Mouse (Mus musculus) adrenal gland, postnatal 25 days (tissue): ENCODE data around the gene Pcp4l1. TPM values are rescaled to one million over a fixed set of nuclear protein-coding genes. Genes with fewer than 3 reads are reported as not detected.
"Not testable (repeated sequence)": the region's sequence is repeated elsewhere in the genome, so short reads cannot be mapped to it uniquely, and the experiment has no call there.

Source experiments
- DNase-seq: peaks from one replicate; pipeline ENCODE4 v3.0.0; 2021; ENCODE audit warnings: mixed read lengths
- long read RNA-seq: library from polyadenylated mRNA; stranded (forward); transcript quantifications from one replicate; pipeline ENCODE4 v2.0.0, GENCODE M21; 2021
- total RNA-seq: library from RNA; stranded (reverse); gene quantifications from 2 replicates; pipeline ENCODE4 v1.2.3, GENCODE M21; 2021

Pcp4l1 gene
- 36.1 and 37.7 TPM in 2 replicates for total RNA-seq
- long read RNA-seq, transcript Pcp4l1-201 (3 exons, 1,577 nt): major isoform, 19 of 24 reads
- long read RNA-seq, partial matches to known transcripts: 5 of 24 reads
- long read RNA-seq, other reads (novel, unspliced or antisense): 0 of 24 reads

DNA sequence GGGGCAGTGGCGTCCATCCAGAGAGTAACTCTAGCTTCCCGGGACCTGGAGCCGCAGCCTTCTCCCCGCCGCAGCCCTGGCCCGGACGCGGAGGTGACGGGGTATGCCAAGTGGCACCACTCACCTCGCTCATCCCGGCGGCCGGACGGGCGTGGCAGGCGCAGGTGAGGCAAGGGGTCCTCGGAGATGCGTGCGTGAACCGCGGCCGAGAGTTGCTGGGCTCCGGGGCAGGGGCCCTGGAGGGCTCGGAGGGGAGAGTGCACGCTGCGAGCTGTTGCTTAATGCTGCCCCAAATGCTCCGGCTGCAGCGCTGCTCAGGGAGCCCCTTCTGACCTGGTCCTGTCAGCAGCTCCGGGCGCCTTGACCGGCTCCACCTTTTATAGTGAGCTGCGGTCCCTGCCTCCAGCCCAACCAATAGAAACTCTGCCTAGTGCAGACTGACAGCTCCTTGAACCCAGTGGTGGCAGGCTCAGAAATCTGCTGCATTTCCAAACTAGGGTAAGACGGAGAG, at the start of gene Pcp4l1:
TSS of gene Pcp4l1 (minus strand) at position 382 of the 511 bp plus-strand sequence.
- DNase-seq: peak; percentile 68

DNA sequence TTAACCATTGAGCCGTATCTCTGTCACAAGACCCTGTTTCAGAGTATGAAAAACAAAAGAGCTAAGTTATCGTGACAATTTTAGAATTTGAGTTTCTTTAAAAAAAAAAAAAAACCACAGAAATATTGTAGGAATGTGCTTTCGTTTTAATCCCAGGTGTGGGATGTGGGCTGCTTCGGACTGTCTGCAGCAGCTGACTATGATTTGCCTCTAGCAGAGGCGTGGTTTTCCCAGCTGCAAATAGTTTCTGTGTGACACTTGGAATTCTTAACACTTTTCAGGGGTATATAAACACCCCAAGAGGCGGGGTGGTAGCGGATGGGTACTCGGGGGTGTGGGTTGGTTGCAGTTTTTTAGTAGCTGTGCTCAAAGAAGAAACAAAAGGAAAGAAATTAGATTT, 49.3 kb upstream of the Pcp4l1 start:
- no peak for DNase-seq

DNA sequence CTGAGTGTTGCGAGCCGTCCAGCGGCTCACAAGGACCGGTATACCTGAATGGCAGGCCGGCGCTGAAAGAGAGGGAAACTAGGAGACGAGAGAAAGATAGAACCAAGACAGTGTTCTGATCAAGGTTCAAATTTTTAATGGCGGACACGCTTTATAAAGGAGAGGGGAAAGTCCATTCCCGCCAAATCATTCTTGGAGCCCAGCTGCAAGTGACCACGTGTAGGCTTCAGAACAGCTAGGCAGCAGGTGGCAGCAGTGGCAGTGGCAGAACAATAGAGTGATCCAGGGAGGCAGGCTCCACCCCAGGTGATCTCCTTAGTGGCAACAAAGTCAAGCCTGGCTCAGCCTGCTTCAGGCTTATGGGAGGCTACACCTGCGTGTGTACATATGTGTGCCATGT, 45.9 kb upstream of the Pcp4l1 start:
- not testable (repeated sequence) for DNase-seq

GRCm38 (mm10) chr1:171240911-171241310, 44.8 kb upstream of the Pcp4l1 start:
- DNase-seq: no peak

DNA sequence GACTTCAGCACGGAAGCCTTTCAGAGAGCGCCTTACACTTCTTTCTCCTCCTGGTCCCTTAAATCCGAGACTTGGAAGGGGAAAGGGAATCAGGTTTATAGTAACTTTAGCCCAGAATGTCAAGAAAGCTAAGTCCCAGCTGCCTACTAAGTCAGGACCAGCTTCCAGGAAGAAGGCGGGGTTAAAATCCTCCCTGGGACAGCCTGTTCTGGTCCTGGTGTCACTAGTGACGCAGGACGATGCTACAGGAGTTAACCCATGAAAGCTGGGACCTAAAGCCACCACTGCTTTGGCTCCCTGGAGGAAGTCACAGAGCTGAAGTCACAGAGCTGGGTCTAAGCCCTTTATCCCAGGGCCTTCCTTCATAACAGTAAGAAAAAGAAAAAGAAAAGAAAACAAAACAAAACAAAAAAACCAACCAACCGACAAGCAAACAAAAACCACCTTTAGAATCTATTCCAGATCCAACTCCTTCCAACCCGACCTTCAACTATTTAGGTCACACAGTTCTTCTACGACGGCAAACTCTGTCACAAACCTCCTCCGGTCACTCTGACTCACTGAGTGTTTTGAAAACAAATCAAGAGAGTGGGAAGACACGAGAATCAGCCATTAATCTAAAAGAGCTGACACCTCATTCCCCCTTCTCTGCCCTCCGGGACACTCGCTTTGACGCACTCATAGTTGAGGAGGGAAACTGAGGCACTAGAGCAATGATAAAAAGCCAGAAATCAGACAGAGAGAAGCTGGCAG, 44.1 kb upstream of the Pcp4l1 start:
- DNase-seq: no peak

GRCm38 (mm10) chr1:171238463-171238862, 42.4 kb upstream of the Pcp4l1 start:
- peak; percentile 71 for DNase-seq

DNA sequence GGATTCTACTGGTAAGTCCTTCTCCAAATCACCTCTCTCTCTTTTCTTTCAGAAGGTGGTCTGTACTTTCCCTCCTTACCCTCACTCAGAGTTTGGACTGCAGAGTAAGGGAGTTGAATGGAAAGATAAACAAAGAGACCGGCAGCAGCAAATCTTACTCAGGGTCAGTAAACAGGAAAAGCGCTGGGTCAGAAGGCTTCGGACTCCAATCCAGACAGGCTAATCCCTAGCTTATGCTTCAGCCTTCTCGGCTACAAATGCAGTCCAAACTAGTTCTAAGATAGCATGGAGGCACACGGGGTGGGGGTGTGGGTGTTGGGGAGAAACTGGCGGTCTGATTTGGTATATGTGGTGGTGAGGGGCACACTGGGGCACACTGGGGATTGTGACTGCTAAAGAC, 41.4 kb upstream of the Pcp4l1 start:
- no peak for DNase-seq

DNA sequence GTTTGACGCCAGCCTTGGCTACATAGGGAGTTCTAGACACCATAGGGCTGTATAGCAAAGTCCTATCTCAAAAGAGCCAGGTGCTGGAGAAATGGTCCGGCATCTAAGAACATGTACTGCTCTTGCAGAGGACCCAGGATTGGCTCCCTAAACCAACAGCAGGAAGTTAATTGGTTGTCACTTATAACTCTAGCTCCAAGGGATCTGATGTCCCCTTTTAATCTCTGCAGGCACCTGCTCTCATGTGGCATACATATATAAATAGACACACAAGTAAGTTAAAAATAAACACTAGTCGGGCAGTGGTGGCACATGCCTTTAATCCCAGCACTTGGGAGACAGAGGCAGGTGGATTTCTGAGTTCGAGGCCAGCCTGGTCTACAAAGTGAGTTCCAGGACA, 39.7 kb upstream of the Pcp4l1 start:
- DNase-seq: no peak

DNA sequence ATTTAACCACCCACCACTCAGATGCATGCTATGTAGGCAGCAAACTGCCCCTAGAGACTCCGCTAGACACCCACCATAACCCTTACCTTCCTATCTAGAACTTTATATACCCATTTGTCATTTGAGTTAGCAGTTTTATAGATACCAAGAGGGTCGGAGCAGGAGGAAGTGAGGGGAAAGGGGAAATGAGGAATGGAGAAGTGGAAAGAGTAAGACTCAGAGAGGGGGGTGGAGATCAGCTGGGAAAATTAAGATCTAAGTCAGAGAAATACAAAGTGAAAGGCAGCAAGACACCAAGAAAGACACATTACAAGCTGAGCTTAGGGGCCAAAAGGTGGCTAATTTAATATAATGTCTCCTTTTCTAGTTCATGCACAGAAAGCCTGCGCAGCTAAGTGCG, 38.5 kb upstream of the Pcp4l1 start:
- no peak for DNase-seq

- DNase-seq: no peak
These were observed 38.1 kb upstream of the Pcp4l1 start, which contains the start of gene Fcer1g for GRCm38 (mm10) chr1:171234126-171234525. Fcer1g (minus strand) TSS chr1:171234365.

DNA sequence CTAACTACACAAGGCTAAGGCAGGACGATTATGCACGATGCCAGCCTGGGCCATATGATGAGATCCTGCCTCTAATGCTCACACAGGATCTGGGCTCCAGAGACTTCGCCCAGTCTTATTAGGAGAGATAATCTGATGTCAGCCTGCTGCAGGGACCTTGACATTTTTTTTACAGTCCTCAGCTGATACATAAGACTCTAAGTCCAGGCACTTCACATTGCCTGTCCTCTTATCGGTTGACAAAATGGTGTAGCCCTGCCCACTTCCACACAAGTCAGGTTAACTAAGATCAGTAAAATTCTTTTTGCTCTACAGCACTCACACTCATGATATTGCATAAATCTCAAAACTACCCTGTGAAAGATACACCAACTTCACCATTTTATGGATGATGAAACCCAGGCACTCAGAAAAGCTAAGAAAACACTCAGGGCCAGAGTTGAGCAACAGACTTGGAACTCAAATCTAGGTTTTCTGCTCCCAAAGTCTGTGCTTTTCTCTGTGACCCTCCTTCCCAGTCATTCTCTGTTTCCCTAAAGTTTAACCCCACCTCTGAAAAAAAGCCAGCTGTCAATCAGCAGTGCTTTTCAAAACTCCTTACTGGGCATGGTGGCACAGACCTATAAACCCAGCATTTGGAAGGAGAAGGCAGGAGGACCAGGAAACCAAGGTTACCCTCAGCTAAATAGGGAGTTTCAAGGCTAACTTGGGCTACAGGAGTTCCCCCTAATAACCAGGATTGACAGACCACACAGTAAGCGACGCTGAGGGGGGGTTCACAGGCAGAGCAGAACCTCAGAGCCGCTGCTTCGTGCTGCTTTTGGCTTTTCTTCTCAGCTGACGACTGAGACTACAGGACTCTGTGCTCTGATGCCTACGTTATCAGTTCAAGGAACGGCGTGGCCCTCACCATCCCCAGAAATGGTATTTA, 37.0 kb upstream of the Pcp4l1 start:
- DNase-seq: no peak

- no peak for DNase-seq
These were observed 36.3 kb upstream of the Pcp4l1 start for GRCm38 (mm10) chr1:171232348-171232747.

DNA sequence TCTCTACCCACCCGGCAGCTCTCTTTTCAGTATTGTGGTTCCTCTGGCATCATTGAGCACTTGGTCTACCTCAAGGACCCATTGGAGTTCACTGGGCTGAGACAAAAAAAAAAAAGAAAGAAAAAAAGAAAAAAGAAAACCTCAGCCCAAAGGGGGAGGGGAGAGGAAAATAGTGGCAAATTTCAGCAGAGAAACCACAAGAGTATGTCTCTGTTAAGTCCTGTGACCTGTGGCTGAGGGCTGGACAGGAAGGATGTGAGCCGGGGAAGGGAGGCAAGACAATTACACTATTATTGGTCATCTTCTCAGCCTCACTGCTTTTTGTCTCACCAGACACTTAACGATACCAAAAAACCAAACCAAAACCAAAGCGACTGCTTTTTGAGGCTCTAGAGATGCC, 35.8 kb upstream of the Pcp4l1 start:
- no peak for DNase-seq

DNA sequence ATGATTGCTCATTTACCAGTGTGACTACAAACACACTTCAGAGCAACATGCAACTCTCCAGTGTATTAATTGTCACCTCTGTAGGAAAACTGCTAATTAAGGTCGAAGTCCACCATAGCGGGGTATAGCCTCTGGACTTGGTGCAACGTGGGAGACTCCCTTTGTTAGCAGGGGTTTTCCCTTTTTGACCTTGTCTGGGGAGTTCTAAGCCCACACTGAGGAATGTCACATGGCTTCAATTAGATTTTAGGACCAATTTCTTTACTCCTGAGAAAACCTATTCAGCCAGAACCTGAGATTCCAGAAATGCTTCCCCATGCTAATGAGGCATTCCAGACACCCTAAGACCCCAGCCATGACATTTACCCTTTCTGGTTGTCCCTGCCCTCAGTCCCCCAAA, 34.1 kb upstream of the Pcp4l1 start:
- DNase-seq: no peak

DNA sequence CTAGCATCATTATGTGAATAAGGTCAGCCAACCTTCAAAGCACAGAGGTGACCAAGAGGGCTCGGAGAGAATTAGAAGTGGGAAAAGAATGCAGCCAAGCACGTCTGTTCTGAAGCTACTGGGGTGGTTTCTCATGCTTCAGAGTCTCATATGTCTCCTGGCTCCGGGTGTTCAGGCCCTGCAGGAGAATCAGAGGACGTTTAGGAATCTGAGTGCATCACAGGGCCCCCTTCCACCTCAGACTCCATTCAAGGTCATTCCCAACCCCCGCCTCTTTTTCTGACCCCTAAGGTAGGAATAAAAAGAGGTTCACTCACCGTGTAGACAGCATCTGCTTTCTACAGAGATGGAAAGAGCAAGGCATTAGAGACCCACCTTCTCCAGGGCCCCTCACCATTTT, 33.7 kb upstream of the Pcp4l1 start:
- no peak for DNase-seq

DNA sequence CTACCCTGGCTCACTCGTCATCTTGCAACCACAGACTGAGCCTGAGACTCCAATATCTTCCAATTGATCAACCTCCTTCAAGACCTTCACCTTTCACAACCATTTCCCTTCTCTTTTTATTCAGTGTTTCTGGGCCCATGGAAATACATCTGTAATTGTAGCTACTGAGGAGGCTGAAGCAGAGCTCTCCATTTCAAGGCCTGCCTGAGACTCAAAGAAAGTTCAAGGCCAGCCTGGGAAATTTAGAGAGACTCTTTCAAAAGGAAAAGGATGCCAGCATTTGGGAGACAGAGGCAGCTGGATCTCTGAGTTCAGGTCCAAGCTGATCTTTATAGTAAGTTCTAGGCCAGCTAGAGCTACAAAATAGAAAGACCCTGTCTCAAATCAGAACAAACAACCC, 31.8 kb upstream of the Pcp4l1 start:
- no peak for DNase-seq

DNA sequence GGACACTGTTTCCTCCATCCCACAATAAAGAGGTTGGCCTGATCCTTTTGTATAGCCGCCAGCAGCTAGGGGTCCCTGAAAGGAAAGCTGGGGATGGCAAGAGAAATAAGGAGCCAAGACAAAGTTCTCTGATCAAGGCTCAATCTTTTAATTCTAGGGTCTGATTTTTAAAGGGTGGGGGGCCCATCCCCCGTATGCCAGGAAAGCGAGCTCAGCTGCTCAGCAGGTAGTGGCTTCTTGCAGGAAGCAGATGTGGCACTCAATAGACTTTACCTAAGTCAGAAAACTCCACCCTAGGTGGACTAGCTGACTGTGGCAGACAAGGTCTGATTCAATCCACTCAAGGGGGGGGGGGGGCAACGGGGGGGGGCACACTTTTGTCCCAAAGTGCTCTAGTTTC, 30.7 kb upstream of the Pcp4l1 start:
- DNase-seq: no peak

- no peak for DNase-seq
These were observed 28.8 kb upstream of the Pcp4l1 start, which contains the start of gene Apoa2 for GRCm38 (mm10) chr1:171224857-171225256. Apoa2 (plus strand) TSS chr1:171225054.

- peak; percentile 65 for DNase-seq
These were observed 27.7 kb upstream of the Pcp4l1 start for GRCm38 (mm10) chr1:171223796-171224195.

DNA sequence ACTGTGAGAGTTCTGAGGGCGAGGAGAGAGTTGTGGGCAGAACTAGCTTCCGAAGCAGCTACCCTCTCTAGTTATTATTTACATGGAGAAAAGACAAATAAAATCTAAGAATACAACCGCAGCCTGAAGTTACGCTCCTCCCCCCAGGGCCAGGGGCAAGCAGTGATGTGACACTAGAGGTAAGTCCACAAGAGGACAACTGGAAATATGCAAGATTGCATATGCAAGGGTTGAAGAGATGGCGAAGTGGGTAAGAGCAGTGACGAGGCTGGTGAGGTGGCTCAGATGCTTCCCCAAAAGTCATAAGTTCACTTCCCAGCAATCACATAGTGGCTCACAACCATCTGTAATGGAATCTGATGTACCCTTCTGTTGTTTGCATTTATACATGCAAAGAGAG, 27.1 kb upstream of the Pcp4l1 start:
- no peak for DNase-seq

DNA sequence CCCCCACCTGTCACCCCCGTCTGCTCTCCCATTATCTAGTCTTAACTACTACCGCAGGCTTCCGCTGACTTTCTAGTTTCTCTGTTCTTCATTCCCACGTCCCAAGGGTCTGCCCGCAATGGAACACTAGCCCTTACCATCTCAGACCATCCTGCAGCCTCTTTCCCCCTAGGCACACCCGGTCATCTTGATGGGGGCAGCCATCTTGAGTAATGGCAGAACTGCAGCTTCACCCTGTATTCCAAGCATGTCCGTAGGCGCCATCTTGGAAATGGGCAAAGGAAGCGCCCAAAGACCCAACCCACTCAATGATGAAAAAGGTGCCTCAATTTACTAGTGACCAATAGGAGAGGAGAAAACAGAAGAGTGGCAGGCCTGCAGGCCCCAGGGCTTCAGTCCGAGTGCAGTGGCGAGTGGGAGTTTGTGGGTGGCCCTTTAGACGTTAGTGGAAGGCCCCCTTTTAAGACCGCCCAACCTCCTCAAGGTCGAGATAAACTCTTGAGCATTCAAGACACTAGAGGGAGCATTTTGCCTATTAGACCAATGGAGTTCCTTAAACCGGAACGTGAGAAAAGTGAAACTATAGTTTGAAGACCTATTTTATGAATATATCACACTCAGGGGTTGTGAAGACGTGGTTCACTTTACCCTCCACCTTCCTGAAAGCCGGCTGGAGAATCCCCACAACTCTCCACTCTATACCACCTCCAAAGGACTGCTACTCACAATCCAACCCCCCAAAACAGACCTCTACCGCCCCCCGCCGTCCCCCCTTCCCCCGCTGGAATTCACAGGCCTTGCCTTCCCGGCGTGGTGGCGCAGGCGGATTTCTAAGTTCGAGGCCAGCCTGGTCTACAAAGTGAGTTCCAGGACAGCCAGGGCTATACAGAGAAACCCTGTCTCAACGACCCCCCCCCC, 26.4 kb upstream of the Pcp4l1 start, which contains the start of gene Tomm40l:
TSS of gene Tomm40l (minus strand) at position 277 of the 918 bp plus-strand sequence.
- DNase-seq: peak; percentile 82
